Mouse (Mus musculus) adrenal gland, postnatal 25 days (tissue): Measurements from ENCODE around the gene Acacb. TPM values are rescaled to one million over a fixed set of nuclear protein-coding genes. Genes with fewer than 3 reads are reported as not detected.

Source experiments
- DNase-seq: peaks from one replicate; pipeline ENCODE4 v3.0.0; 2021; ENCODE audit warnings: mixed read lengths
- total RNA-seq: library from RNA; stranded (reverse); gene quantifications from 2 replicates; pipeline ENCODE4 v1.2.3, GENCODE M21; 2021

The Acacb gene
- total RNA-seq, 1 experiment from 2014 or later, result 99.4 TPM

DNA sequence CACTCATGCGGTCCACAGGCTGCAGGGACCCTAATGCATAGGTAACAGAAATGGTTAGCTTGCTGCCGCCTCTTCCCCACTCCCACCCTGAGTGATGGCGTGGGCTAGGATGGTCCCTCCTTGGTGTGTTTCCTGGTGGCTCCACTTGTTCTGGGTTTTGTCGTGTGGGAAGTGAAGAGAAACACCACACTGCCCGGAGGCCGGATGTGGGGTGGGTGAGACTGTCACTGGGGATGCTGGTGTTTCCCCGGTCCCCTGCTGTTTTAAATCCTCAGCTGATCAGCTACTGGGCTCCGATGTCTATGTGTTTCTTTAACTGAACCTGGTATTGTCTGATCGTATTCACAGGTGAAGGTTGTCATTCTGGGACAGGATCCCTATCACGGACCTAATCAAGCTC, 10.8 kb upstream of the Acacb start:
- DNase-seq, result no peak

DNA sequence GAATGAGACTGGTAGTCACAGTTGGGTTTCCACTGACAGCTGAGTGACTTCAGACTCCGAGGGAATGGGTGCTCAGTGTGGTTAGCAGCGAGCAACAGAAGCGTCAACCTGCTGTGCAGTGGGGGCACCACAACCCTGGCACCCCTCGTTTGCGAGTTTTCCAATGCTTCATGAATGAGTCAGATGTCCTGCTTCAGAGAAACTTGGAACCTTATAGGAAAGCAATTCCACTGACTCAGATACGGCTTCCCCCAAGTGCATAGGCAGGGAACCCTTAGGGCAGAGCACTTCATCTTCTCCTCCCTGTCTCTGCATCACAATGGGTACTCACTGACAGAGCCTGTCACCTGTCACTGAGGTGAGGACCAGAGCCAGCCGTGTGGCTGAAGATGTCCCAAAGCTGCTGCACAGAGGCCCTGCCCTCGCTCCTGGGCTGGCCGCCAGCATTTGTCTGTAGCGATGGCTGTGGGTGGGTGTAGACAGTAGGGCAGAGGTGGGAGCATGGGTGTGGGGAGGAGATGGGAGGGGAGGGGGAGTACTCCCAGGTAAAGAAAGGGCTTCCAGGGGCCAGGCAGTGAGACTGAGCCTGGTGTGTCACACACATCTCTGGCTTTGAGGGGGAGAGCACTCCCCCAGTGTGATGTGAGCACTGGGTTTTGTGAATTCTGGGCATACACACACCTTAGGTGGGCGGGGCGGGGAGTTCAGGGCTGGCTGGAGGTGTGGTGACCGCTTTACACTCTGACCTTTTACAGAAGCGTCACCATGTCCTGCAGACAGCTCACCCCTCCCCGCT, 8.7 kb upstream of the Acacb start:
- no peak for DNase-seq

GRCm38 (mm10) chr5:114138277-114139164, 7.8 kb upstream of the Acacb start:
- no peak for DNase-seq

GRCm38 (mm10) chr5:114139175-114139574, 7.2 kb upstream of the Acacb start:
- DNase-seq, result peak; percentile 85

GRCm38 (mm10) chr5:114147043-114147972, 973 bp downstream of the Acacb start:
- no peak for DNase-seq

DNA sequence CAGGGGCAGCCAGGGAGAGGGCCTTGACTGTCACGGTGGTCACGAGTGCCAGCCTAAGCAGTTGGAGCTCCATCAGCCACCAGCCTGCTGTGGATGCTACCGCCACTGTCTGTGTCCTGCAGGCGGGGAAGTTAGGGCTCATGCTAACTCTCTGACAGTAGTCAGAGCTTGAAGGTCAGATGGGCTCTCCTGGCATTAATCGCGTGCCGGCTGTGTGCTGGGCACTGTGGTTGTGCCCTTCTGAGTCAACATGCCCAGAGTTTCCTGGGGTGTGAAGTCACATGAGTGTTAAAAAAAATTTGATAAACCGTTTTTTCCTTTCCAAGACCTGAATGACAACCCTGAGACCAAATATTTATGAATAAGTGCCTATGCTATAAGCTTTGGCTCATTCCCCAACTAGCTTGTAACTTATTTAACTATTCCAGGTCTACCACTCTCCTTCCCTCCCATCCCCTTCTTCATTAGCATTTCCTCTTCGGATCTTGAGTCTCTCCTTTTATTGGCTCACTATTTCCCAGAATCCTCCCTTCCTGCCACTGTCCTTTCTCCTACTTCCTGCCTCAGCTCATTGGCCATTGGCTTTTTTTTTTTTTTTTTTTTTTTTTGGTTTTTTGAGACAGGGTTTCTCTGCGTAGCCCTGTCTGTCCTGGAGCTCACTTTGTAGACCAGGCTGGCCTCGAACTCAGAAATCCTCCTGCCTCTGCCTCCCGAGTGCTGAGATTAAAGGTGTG, 6.2 kb downstream of the Acacb start:
- peak; percentile 56 for DNase-seq

- no peak for DNase-seq
These were observed 7.2 kb downstream of the Acacb start for GRCm38 (mm10) chr5:114153490-114153889.

DNA sequence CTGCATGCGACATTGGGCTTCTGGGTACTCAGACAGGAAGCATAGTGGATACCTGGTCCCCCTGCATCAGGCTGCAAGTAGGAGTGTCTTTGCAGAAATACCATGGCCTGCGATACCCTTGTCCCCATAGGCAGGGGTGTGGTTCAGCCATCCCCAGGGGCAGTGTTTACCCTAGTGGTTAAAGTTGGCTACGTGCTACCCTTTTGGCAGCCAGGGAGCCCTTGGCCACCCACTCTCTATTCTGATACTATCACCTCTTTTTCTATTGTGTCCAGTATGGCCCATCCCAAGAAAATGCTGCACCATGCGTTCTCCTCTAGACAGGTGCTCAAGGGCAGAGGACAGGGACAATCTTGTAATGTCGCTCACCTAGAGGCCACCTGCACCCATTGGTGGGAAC, 8.4 kb downstream of the Acacb start:
- no peak for DNase-seq

GRCm38 (mm10) chr5:114155168-114155933, 9.0 kb downstream of the Acacb start:
- DNase-seq, result no peak

DNA sequence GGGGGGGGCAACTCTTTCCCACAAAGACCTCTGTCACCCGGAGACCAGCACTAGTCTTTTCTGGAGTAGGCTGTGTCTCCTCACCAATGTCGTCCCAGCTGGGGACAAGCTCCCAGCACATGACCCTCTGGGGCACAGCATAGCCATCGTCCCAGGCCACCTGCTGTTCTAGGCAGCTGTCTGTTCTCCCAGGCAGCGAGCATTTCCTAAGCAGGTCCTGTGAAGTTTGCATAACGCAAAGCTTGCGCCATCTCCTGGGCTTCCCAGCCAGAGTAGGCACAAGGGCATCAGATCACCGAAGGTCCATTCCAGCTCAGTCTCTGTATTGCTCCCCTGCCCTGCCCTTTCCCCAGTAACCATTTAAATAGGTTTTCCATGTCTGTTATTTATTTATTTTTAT, 10.9 kb downstream of the Acacb start:
- peak; percentile 38 for DNase-seq

DNA sequence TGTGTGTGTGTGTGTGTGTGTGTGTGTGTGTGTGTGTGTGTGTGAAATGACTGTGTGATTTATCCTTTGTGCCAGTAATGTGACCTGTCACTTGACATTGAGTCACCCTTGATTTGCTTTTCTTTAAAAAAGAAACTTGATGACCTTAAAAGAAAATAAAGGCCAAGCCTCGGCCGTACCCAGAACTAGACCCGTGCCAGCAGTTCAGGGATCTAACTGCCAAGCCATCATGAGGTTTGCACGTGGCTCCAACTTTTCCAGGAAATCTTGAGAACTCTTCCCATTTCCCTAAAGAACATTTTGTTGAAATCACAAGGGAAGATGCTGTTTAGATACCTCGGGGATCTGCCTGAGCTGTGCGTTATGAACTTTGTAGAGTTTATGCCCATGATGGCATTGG, 15.1 kb downstream of the Acacb start:
- DNase-seq, result no peak

- no peak for DNase-seq
These were observed 15.9 kb downstream of the Acacb start for GRCm38 (mm10) chr5:114162106-114162815.

DNA sequence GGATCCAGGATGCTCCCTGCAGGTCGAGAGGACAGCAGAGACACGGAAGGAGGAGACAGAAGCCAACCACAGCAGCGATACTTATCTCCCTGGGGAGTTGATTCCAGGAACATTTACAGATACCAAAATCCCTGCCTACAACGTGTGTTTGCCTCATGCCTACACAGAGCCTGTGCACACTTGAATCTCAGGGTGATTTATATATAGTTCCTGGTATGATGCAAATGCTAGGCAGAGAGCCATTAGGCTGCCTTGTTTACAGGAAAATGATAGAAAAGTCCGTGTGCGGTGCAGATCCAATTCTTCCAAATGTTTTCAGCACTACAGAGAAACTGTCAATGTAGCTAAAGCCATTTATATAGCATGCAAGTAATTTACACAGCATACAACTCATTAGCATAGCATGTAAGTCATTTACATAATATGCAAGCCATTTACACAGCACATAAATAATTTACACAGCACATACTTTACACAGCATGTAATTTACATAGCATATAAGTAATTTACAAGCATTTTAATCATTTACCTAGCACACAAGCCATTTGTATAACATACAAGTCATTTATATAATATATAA, 16.9 kb downstream of the Acacb start:
- no peak for DNase-seq

GRCm38 (mm10) chr5:114170345-114170744, 24.0 kb downstream of the Acacb start:
- no peak for DNase-seq

- no peak for DNase-seq
These were observed 26.6 kb downstream of the Acacb start for GRCm38 (mm10) chr5:114172936-114173335.

DNA sequence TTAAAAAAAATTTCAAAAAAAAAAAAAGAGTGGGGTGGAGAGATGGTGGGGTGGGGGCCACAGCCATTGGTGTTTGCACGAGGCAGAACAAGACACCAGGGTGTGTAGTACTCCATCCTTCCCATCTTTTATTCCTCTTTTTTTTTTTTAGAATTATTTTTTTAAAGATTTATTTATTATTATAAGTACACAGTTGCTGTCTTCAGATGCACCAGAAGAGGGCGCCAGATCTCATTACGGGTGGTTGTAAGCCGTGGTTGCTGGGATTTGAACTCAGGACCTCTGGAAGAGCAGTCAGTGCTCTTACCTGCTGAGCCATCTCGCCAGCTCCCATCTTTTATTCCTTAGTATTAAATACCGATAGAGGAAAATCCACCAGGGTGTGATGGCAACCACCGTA, 27.1 kb downstream of the Acacb start:
- no peak for DNase-seq

- no peak for DNase-seq
These were observed 27.7 kb downstream of the Acacb start for GRCm38 (mm10) chr5:114173877-114174581.

DNA sequence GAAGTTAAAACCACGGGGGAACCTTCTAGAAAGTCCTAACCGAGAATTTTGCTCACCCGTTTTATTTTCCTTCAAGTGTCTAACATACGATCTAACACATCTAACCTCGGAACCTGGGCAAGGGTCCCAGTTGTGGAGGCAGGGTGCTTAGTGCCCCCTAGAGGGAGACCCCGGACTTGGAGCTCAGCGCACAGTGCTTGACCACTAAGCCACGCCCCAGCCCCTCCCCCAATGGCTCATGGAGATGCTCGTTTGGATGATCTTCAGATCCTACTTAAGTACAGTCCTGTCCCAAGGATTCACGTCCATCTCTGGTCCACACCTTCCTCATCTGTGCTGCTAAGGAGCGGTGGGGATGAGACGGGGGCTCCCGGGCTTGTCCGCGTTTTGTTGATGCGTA, 28.3 kb downstream of the Acacb start:
- DNase-seq, result peak; percentile 55

DNA sequence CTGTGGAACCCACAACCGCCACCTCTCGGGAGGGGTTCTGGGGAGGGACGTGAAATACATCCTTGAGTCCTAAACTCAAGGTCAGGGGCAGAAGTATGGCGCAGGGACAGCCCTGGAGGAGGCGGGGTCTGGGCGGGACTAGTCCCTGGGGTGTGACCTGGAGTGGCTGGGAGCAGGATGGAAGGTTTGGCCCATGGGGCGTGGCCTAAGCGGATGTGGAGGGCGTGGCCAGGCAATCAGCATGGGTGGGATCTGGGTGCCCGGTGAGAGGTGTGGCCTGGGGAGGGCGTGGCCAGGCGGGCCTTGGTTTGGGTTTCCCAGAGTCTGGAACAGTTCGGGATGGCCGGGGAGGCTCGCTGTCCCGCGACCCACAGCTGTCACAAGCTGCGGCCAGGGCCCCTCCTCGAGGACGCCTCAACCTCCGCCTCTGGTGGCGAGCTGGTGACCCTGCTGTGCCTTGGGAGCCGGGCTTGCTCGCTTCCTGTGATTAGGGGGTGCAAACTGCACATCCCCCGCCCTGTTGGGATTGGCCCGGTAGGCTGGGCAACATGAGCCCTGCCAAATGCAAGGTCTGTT, 29.3 kb downstream of the Acacb start:
- peak; percentile 97 for DNase-seq
